Mouse (Mus musculus): ENCODE data around the gene Nxnl1. TPM values are rescaled to one million over a fixed set of nuclear protein-coding genes. Genes with fewer than 3 reads are reported as not detected.

Gene Nxnl1
- polyA plus RNA-seq, 1 experiment: 0.02 TPM

DNA sequence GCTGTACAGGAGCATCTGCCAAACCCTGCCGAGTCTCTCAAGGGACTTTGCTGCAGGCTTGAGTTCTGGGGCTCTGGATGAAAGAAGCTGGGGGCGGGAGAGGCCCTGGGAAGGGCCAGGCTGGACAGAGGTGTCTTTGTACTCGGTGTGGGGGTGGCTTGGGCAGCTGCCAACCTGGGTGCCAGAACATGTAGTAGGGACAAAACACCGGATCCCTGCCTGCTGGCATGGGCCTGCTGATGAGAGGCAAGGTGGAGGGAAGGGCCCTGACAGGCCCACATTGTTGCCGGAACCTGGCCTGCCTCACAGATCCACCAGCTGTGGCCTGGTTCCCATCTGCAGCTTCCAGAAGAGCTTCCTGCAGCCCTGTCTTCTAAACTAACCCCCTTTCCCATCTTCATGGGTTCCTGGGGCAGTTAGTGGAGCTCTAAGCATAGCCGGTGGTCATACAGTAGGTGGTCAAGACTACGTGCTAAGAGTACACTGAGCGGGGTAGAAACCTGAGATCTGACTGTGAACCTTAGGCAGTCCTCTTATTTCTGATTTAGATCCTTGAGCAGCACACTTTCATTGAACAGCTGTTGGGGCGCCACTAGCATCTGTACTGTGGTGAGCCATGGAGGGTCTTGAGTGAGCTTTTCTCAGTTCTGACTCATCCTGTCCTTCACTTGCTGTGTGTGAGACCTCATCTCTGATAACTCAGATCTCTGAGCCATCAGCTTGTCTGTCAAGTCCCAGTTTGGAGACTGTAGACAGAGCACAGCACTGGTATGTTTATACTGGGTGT is 6.6 kb upstream of the Nxnl1 start:
- no peaks in the 10 kb centered on the region for H3K79me3 ChIP-seq (ENCODE audit: low read depth)
- TF ChIP-seq MYOD1 (IDR thresholded peaks at IDR 0.05; ENCODE audit: control insufficient read depth, insufficient read length, low read depth) (peak; percentile 68), CTCF (IDR thresholded peaks at IDR 0.05; ENCODE audit: control insufficient read depth, insufficient read depth, insufficient read length) (no peak), CEBPB (IDR thresholded peaks at IDR 0.05; ENCODE audit: low read depth) (no peak)
- no peaks in the 10 kb centered on the region for H3K79me2 ChIP-seq (ENCODE audit: control insufficient read depth, insufficient read depth)
- no peaks in the 10 kb centered on the region for H3K27me3 ChIP-seq (ENCODE audit: control insufficient read depth, insufficient read depth, insufficient read length)
- H3ac ChIP-seq (ENCODE audit: control insufficient read depth, insufficient read length, low read depth): no peak overlapping the region
- H3K36me3 ChIP-seq (ENCODE audit: control insufficient read depth, insufficient read depth): no peaks in the 10 kb centered on the region
- no peak overlapping the region for H3K4me3 ChIP-seq (ENCODE audit: insufficient read depth, poor library complexity, severe bottlenecking)

DNA sequence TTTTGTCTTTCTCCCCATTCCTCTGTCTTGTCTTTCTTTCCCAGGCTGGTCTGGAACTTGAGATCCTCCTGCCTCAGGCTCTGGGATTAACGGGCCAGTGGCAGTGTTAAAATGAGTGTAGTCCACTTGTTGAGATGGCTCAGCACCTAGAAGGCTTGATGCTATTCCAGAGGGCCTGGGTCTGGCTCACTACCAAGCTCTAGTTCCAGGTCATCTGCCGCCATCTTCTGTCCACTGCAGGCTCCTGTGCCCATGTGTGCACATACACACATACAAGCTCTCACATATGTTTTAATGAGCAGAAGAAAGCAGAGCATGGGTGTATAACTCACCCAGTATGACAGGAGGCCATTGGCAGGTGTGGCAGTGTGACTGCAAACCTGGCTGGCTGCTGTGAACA is 5.7 kb upstream of the Nxnl1 start:
- no peaks in the 10 kb centered on the region for H3K36me3 ChIP-seq (ENCODE audit: control insufficient read depth, insufficient read depth)
- no peak overlapping the region for H3ac ChIP-seq (ENCODE audit: control insufficient read depth, insufficient read length, low read depth)
- H3K27me3 ChIP-seq (ENCODE audit: control insufficient read depth, insufficient read depth, insufficient read length): no peaks in the 10 kb centered on the region
- no peaks in the 10 kb centered on the region for H3K79me3 ChIP-seq (ENCODE audit: low read depth)
- H3K79me2 ChIP-seq (ENCODE audit: control insufficient read depth, insufficient read depth): no peaks in the 10 kb centered on the region
- no peak overlapping the region for H3K4me3 ChIP-seq (ENCODE audit: insufficient read depth, poor library complexity, severe bottlenecking)
- TF ChIP-seq CEBPB (IDR thresholded peaks at IDR 0.05; ENCODE audit: low read depth) (no peak), MYOG (IDR thresholded peaks at IDR 0.05; ENCODE audit: control insufficient read depth, extremely low read depth, insufficient read length) (no peak), MAX (IDR thresholded peaks at IDR 0.05) (no peak), FOSL1 (IDR thresholded peaks at IDR 0.05; ENCODE audit: insufficient read depth, low read length, poor library complexity, severe bottlenecking) (no peak), CTCF (IDR thresholded peaks at IDR 0.05; ENCODE audit: control insufficient read depth, insufficient read depth, insufficient read length) (no peak), USF1 (IDR thresholded peaks at IDR 0.05; ENCODE audit: low read depth) (no peak), MYOD1 (IDR thresholded peaks at IDR 0.05; ENCODE audit: control insufficient read depth, insufficient read length, low read depth) (no peak)

DNA sequence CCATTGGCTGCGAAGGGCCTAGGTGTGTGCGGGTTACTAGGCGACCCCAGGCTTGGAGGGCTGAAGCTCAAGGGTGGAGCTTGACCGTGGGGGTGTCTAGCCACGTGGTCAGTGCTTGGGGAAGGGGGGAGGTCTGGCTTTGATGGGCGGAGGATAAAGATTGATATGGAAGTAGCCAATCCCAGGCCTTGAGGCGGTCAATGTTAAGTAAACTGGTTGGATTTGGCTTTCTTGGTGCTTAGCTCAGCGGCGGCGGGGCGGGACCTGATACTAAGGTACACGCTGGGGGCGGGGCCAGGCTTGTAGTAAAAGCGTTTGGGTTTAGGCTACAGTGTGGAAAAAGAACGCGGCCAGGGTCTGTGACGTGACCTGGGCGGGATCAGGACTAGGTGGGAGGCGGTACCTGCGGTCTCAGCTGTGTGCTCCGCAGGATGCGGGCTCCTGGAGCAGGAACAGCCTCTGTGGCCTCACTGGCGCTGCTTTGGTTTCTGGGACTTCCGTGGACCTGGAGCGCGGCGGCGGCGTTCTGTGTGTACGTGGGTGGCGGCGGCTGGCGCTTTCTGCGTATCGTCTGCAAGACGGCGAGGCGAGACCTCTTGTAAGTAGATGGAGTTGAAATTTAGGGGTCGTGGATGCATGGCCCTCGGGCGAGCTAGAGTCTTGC is 4.0 kb upstream of the Nxnl1 start:
- Histone ChIP-seq H3K27me3 (ENCODE audit: control insufficient read depth, insufficient read depth, insufficient read length) (no peaks in the 10 kb centered on the region), H3K79me3 (ENCODE audit: low read depth) (no peaks in the 10 kb centered on the region), H3K79me2 (ENCODE audit: control insufficient read depth, insufficient read depth) (no peaks in the 10 kb centered on the region), H3K4me3 (ENCODE audit: insufficient read depth, poor library complexity, severe bottlenecking) (peak overlapping the region; percentile 25), H3K36me3 (ENCODE audit: control insufficient read depth, insufficient read depth) (no peaks in the 10 kb centered on the region), H3ac (ENCODE audit: control insufficient read depth, insufficient read length, low read depth) (peak overlapping the region; percentile 66)
- TF ChIP-seq FOSL1 (IDR thresholded peaks at IDR 0.05; ENCODE audit: insufficient read depth, low read length, poor library complexity, severe bottlenecking) (no peak), USF1 (IDR thresholded peaks at IDR 0.05; ENCODE audit: low read depth) (peak; percentile 77), CTCF (IDR thresholded peaks at IDR 0.05; ENCODE audit: control insufficient read depth, insufficient read depth, insufficient read length) (no peak), MYOD1 (IDR thresholded peaks at IDR 0.05; ENCODE audit: control insufficient read depth, insufficient read length, low read depth) (no peak)

DNA sequence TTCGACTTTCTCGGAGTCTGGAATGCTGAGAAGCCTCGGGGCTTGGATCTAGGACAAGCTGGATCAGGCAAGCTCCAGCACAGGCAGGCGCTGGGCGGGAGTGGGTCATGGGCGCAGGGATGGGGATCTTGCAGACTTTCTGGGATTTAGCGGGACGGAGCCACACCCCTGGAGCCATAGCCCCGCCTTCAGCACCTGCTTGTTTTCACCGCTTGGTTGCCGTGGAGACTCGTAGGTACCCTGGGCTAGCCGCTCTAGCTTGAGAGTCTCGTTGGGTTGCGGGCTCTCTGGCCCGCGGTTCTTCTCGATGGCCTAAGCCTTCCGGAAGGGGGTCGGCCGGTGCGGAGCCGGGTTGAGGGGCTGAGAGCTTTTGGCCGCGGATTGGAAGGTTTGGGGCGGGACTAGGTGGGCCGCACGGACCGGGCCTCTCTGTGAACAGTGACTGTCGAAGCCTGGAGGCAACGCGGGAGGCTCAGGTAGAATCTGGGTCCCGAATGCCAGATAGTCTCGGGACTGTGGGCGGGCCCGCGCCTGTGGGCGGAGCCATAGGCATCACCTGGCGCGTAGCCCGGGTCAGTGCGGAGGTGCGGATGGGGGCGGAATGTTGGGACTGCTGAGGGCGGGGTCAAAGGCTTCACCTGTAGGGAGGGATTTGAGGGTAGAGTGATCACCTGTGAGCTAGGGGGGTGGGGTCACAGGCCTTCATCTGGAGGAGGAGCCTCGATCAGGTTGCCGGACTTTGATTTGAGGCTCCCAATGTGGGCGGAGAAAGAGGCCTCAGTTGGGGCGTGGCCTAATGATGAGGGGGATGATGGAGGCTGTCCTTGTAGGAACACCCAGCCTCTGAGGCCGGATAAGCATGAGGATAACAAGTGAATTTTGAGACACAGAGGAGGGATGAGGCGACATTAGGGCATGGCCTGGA is 3.2 kb upstream of the Nxnl1 start:
- no peaks in the 10 kb centered on the region for H3K79me2 ChIP-seq (ENCODE audit: control insufficient read depth, insufficient read depth)
- TF ChIP-seq MYOD1 (IDR thresholded peaks at IDR 0.05; ENCODE audit: control insufficient read depth, insufficient read length, low read depth) (no peak), MYOG (IDR thresholded peaks at IDR 0.05; ENCODE audit: control insufficient read depth, extremely low read depth, insufficient read length) (no peak)
- H3K27me3 ChIP-seq (ENCODE audit: control insufficient read depth, insufficient read depth, insufficient read length): no peaks in the 10 kb centered on the region
- H3K79me3 ChIP-seq (ENCODE audit: low read depth): no peaks in the 10 kb centered on the region
- no peaks in the 10 kb centered on the region for H3K36me3 ChIP-seq (ENCODE audit: control insufficient read depth, insufficient read depth)
- H3ac ChIP-seq (ENCODE audit: control insufficient read depth, insufficient read length, low read depth): peak overlapping the region; percentile 11
- H3K4me3 ChIP-seq (ENCODE audit: insufficient read depth, poor library complexity, severe bottlenecking): no peak overlapping the region

DNA sequence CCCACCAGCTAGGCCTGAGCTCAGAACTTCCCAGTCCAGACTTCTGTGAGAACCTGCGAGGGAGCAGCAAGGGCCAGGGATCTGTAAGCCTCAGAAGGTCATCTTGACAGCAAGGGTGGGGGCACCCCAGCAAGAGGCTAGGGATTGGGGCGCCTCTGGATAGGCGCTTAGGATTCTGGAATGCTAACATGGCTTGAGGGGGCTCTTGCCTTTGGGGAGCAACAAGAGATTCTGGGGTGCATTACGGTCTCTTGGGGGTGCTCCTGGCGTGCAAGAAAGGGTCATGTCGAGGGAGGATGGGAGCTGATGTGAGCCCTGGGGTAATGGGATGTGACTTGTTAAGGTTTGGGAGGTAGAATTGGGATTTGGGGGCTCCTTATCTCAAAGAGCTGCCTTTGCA is 2.5 kb upstream of the Nxnl1 start:
- Histone ChIP-seq H3K36me3 (ENCODE audit: control insufficient read depth, insufficient read depth) (no peaks in the 10 kb centered on the region), H3K27me3 (ENCODE audit: control insufficient read depth, insufficient read depth, insufficient read length) (no peaks in the 10 kb centered on the region), H3ac (ENCODE audit: control insufficient read depth, insufficient read length, low read depth) (no peak overlapping the region), H3K4me3 (ENCODE audit: insufficient read depth, poor library complexity, severe bottlenecking) (no peak overlapping the region), H3K79me3 (ENCODE audit: low read depth) (no peaks in the 10 kb centered on the region), H3K79me2 (ENCODE audit: control insufficient read depth, insufficient read depth) (no peaks in the 10 kb centered on the region)
- no peak for TF ChIP-seq MYOD1 (IDR thresholded peaks at IDR 0.05; ENCODE audit: control insufficient read depth, insufficient read length, low read depth)
- TF ChIP-seq FOSL1 (IDR thresholded peaks at IDR 0.05; ENCODE audit: insufficient read depth, low read length, poor library complexity, severe bottlenecking): no peak
- TF ChIP-seq MYOG (IDR thresholded peaks at IDR 0.05; ENCODE audit: control insufficient read depth, extremely low read depth, insufficient read length): no peak
- no peak for TF ChIP-seq CEBPB (IDR thresholded peaks at IDR 0.05; ENCODE audit: low read depth)
- no peak for TF ChIP-seq USF1 (IDR thresholded peaks at IDR 0.05; ENCODE audit: low read depth)
- no peak for TF ChIP-seq CTCF (IDR thresholded peaks at IDR 0.05; ENCODE audit: control insufficient read depth, insufficient read depth, insufficient read length)
- no peak for TF ChIP-seq MAX (IDR thresholded peaks at IDR 0.05)

All from C2C12 (cell line).